Mouse (Mus musculus): ENCODE data around the gene Ift46.

DNA sequence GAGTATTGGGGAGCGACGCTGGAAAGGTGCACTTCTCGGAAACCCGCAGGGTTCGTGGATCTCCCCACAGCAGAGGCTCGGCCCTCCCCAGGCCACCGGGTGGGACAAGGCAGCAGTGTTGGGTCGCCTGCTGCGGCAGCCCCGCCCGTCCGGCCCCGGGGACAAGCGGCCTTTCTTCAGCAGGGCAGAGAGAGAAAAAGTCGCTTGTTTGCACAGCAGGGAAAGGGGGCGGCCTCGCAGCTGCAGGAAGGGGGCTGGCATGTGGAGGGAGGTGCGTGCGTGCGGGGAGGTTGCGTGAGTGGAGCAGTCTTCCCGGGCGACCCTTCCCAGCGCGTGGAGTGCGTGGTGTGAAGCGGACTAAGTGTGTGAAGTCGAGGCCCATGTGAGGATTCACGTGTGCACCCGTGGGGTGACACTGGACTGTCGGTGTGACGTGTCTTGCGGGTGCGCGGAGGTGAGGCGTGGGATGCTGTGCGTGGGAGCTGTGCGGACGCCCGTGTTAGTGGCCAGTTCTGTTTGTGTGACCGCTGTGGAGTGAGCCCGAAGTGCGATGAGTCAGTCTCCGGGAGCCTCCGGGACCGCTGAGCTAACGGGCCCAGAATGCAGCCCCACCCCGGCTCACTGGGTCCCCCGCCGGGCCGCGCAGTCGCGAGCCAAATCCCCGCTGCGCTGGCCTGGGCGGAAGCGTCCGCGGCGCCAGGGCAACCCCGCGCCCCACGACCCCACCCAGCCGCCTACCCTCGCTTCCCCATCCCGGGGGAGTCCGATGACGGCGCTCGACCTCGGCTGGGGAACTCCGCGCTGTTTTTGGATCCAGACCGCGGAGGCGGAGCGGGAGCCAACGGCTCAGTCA is 33.8 kb upstream of the Ift46 start:
- no peak for TF ChIP-seq CTCF (conservative IDR thresholded peaks at IDR 0.05; ENCODE audit: insufficient read depth, insufficient read length, low read depth, low read length)
- TF ChIP-seq POLR2A (IDR thresholded peaks at IDR 0.05; ENCODE audit: low read depth, low read length) = no peak
